Mouse (Mus musculus) CH12.LX (cell line): ENCODE data around the gene Olfr625-ps1. TPM values are rescaled to one million over a fixed set of nuclear protein-coding genes. Genes with fewer than 3 reads are reported as not detected.

Source experiments
- DNase-seq: peaks from one replicate; pipeline ENCODE4 v3.0.0-alpha.2; 2013; ENCODE audit errors: extremely low read depth
- H3K27ac ChIP-seq: 2 replicates; pipeline ENCODE4 v1.5.1; 2012; ENCODE audit warnings: low read depth, mild to moderate bottlenecking, control low read depth, moderate library complexity; ENCODE audit not compliant: insufficient read depth
- H3K27me3 ChIP-seq: replicated peaks from 2 replicates; pipeline ENCODE3; 2012; ENCODE audit warnings: inconsistent platforms
- H3K36me3 ChIP-seq, 2 experiments: replicated peaks in 1 of 2; 2 replicates each; pipeline versions ENCODE3 to v1.6.1; 2012; ENCODE audit warnings: inconsistent platforms in 1 of 2, low read length in 1 of 2, mild to moderate bottlenecking in 1 of 2, mixed read lengths in 1 of 2, moderate library complexity in 1 of 2; ENCODE audit not compliant: control insufficient read depth in 1 of 2, insufficient read depth in 1 of 2
- H3K4me1 ChIP-seq, 2 experiments: 2 replicates each; pipeline ENCODE4 v1.6.1; 2012; ENCODE audit warnings: inconsistent platforms in 1 of 2, moderate library complexity in 1 of 2; ENCODE audit not compliant: insufficient read depth in 2 of 2, control insufficient read depth in 1 of 2
- H3K4me2 ChIP-seq: 2 replicates; pipeline ENCODE4 v1.6.1; 2012; ENCODE audit warnings: low read depth, mild to moderate bottlenecking, control low read depth; ENCODE audit not compliant: poor library complexity, insufficient read depth, severe bottlenecking
- H3K4me3 ChIP-seq, 3 experiments: fragments of 150-350 bp in 1 of 3; sonication (generic) in 1 of 3; replicated peaks in 1 of 3; 2 replicates each; pipeline versions ENCODE3 to v1.5.1; 2011 to 2012; ENCODE audit warnings: low read depth in 2 of 3, low read length in 2 of 3, mild to moderate bottlenecking in 2 of 3, moderate library complexity in 2 of 3, control low read depth in 1 of 3, improper control_type of control experiment in 1 of 3, inconsistent platforms in 1 of 3, mixed read lengths in 1 of 3; ENCODE audit not compliant: poor library complexity in 1 of 3
- H3K79me2 ChIP-seq: replicated peaks from 2 replicates; pipeline ENCODE4 v1.6.1; 2012; ENCODE audit warnings: mild to moderate bottlenecking, moderate library complexity; ENCODE audit not compliant: control insufficient read depth, poor library complexity, insufficient read depth, severe bottlenecking; ENCODE audit errors: extremely low read depth
- H3K9ac ChIP-seq: 2 replicates; pipeline ENCODE4 v1.6.1; 2012; ENCODE audit warnings: low read depth, mild to moderate bottlenecking, control low read depth, moderate library complexity; ENCODE audit not compliant: insufficient read depth
- H3K9me3 ChIP-seq: replicated peaks from 2 replicates; pipeline ENCODE3; 2012; ENCODE audit warnings: low read length, inconsistent platforms, mixed read lengths
- BHLHE40 ChIP-seq: IDR thresholded peaks from 2 replicates; pipeline ENCODE4 v1.6.1; 2011; ENCODE audit warnings: mild to moderate bottlenecking, low read depth, low read length, improper control_type of control experiment
- CHD1 ChIP-seq: IDR thresholded peaks from 2 replicates; pipeline ENCODE4 v1.6.1; 2012; ENCODE audit warnings: low read depth, low read length, improper control_type of control experiment, inconsistent platforms
- ELF1 ChIP-seq: IDR thresholded peaks from 2 replicates; pipeline ENCODE4 v1.6.1; 2014; ENCODE audit warnings: low read depth, mild to moderate bottlenecking, inconsistent platforms, low read length, improper control_type of control experiment
- ETS1 ChIP-seq: conservative IDR thresholded peaks from 2 replicates; pipeline ENCODE4 v1.6.1; 2012; ENCODE audit warnings: low read depth, mild to moderate bottlenecking, inconsistent platforms, low read length, improper control_type of control experiment, moderate library complexity
- HCFC1 ChIP-seq: IDR thresholded peaks from 2 replicates; pipeline ENCODE4 v1.6.1; 2012; ENCODE audit warnings: low read depth, mild to moderate bottlenecking, inconsistent platforms, low read length, improper control_type of control experiment
- IRF4 ChIP-seq: IDR thresholded peaks from 2 replicates; pipeline ENCODE4 v1.6.1; 2014; ENCODE audit warnings: low read depth, mild to moderate bottlenecking, inconsistent platforms, low read length, improper control_type of control experiment
- JUN ChIP-seq: IDR thresholded peaks from 2 replicates; pipeline ENCODE4 v1.6.1; 2011; ENCODE audit warnings: low read depth, mild to moderate bottlenecking, low read length, improper control_type of control experiment, moderate library complexity; ENCODE audit not compliant: insufficient read depth
- JUND ChIP-seq: conservative IDR thresholded peaks from 2 replicates; pipeline ENCODE4 v1.6.1; 2011; ENCODE audit warnings: low read depth, low read length, improper control_type of control experiment
- KAT2A ChIP-seq: IDR thresholded peaks from 2 replicates; pipeline ENCODE4 v1.6.1; 2012; ENCODE audit warnings: low read length, improper control_type of control experiment, inconsistent platforms; ENCODE audit not compliant: insufficient replicate concordance
- MAFK ChIP-seq: IDR thresholded peaks from 2 replicates; pipeline ENCODE4 v1.6.1; 2011; ENCODE audit warnings: low read length, improper control_type of control experiment; ENCODE audit not compliant: insufficient replicate concordance
- MAX ChIP-seq: IDR thresholded peaks from 2 replicates; pipeline ENCODE4 v1.6.1; 2011; ENCODE audit warnings: low read length, improper control_type of control experiment
- MAZ ChIP-seq: IDR thresholded peaks from 2 replicates; pipeline ENCODE4 v1.6.1; 2012; ENCODE audit warnings: low read depth, mild to moderate bottlenecking, inconsistent platforms, low read length, improper control_type of control experiment, moderate library complexity
- MEF2A ChIP-seq: IDR thresholded peaks from 2 replicates; pipeline ENCODE4 v1.6.1; 2014; ENCODE audit warnings: low read depth, mild to moderate bottlenecking, inconsistent platforms, low read length, improper control_type of control experiment, borderline replicate concordance
- MXI1 ChIP-seq: IDR thresholded peaks from 2 replicates; pipeline ENCODE4 v1.6.1; 2011; ENCODE audit warnings: mild to moderate bottlenecking, low read depth, low read length, improper control_type of control experiment
- MYC ChIP-seq: IDR thresholded peaks from 2 replicates; pipeline ENCODE4 v1.6.1; 2011; ENCODE audit warnings: low read depth, mild to moderate bottlenecking, improper control_type of control experiment, low read length
- NELFE ChIP-seq: IDR thresholded peaks from 2 replicates; pipeline ENCODE4 v1.6.1; 2011; ENCODE audit warnings: low read depth, low read length, improper control_type of control experiment
- NRF1 ChIP-seq: IDR thresholded peaks from 2 replicates; pipeline ENCODE4 v1.6.1; 2014; ENCODE audit warnings: low read depth, mild to moderate bottlenecking, inconsistent platforms, low read length, improper control_type of control experiment, moderate library complexity
- POLR2A ChIP-seq: IDR thresholded peaks from 2 replicates; pipeline ENCODE4 v1.6.1; 2011; ENCODE audit warnings: low read depth, mild to moderate bottlenecking, improper control_type of control experiment, low read length
- SIN3A ChIP-seq: IDR thresholded peaks from 2 replicates; pipeline ENCODE4 v1.6.1; 2012; ENCODE audit warnings: low read length, improper control_type of control experiment, inconsistent platforms
- SMC3 ChIP-seq: IDR thresholded peaks from 2 replicates; pipeline ENCODE4 v1.6.1; 2011; ENCODE audit warnings: low read depth, low read length, improper control_type of control experiment
- TCF12 ChIP-seq: IDR thresholded peaks from 2 replicates; pipeline ENCODE4 v1.6.1; 2014; ENCODE audit warnings: low read depth, mild to moderate bottlenecking, inconsistent platforms, low read length, improper control_type of control experiment
- USF1 ChIP-seq: IDR thresholded peaks from 2 replicates; pipeline ENCODE4 v1.6.1; 2014; ENCODE audit warnings: low read depth, mild to moderate bottlenecking, inconsistent platforms, low read length, improper control_type of control experiment
- USF2 ChIP-seq: conservative IDR thresholded peaks from 2 replicates; pipeline ENCODE4 v1.6.1; 2011; ENCODE audit warnings: low read depth, low read length, improper control_type of control experiment
- ZNF384 ChIP-seq: IDR thresholded peaks from 2 replicates; pipeline ENCODE4 v1.6.1; 2012; ENCODE audit warnings: low read depth, low read length, improper control_type of control experiment, inconsistent platforms
- dilution Hi-C: fragments of 300-500 bp; cut with MboI; formaldehyde crosslinking; loops from 2 replicates; pipeline ENCODE4 v1.14.3; 2020; ENCODE audit warnings: low sequenced_read_pairs; ENCODE audit not compliant: extremely low pct_unique_long_range_greater_than_20kb, extremely low pct_ligation_motif_present
- in situ Hi-C: fragments of 300-500 bp; cut with MboI; formaldehyde crosslinking; loops from 3 replicates; pipeline ENCODE4 v1.14.3; 2019; ENCODE audit warnings: low sequenced_read_pairs, low pct_ligation_motif_present, low pct_unique_long_range_greater_than_20kb, mixed read lengths
- polyA plus RNA-seq: library from polyadenylated mRNA; unstranded; fragments of >175 nt; gene quantifications from 2 replicates; pipeline ENCODE4 v1.2.1, GENCODE M21; 2012; ENCODE audit warnings: low read depth; ENCODE audit not compliant: insufficient read length
- total RNA-seq, 2 experiments: library from RNA; depleted of rRNA; stranded (reverse); fragments of 300-350 nt in 1 of 2; fragments of >200 nt in 1 of 2; gene quantifications; 2 replicates each; pipeline ENCODE4 v1.2.3; 2012 to 2014

The Olfr625-ps1 gene
- total and polyA plus RNA-seq, 3 experiments = not detected

- dilution Hi-C loops = no loop called here
These were observed 18.9 kb upstream of the Olfr625-ps1 start, which contains the start of gene Olfr623 for GRCm38 (mm10) chr7:103663598-103663997. Gene Olfr623 (minus strand): TSS chr7:103663698.

GRCm38 (mm10) chr7:103671091-103671490 lies 11.4 kb upstream of the Olfr625-ps1 start, which contains the start of gene Olfr624:
Gene Olfr624 (minus strand): TSS chr7:103671191.
- TF ChIP-seq ELF1 (no peak), NELFE (no peak), MAZ (no peak), IRF4 (no peak), JUN (no peak), MAX (no peak), TCF12 (no peak), ETS1 (no peak), MXI1 (no peak), POLR2A (no peak), SMC3 (no peak), USF1 (no peak), KAT2A (no peak)
- Histone ChIP-seq H3K9ac (no peak within 1 kb of the TSS), H3K4me3 (no peak within 1 kb of the TSS), H3K4me1 (no peaks in the 10 kb centered on the region), H3K4me2 (no peak within 1 kb of the TSS), H3K9me3 (no peaks in the 10 kb centered on the region), H3K27me3 (no peaks in the 10 kb centered on the region), H3K36me3 (no peaks in the 10 kb centered on the region), H3K79me2 (no peaks in the 10 kb centered on the region), H3K27ac (no peak within 1 kb of the TSS)
- in situ Hi-C loops = no loop called here
- DNase-seq = no peak
- dilution Hi-C loops = no loop called here

More at GRCm38 (mm10) chr7:103663598-103663997, 18.9 kb upstream of the Olfr625-ps1 start, which contains the start of gene Olfr623:
- H3K36me3 ChIP-seq = no peaks in the 10 kb centered on the region
- DNase-seq = no peak
- H3K27me3 ChIP-seq = no peaks in the 10 kb centered on the region
- TF ChIP-seq ZNF384 = no peak
- TF ChIP-seq USF2 = no peak
- no peak for TF ChIP-seq POLR2A
- no peak for TF ChIP-seq KAT2A
- no peak for TF ChIP-seq MAFK
- TF ChIP-seq MXI1 = no peak
- TF ChIP-seq IRF4 = no peak
- TF ChIP-seq JUND = no peak
- no peak for TF ChIP-seq NRF1
- no peak for TF ChIP-seq JUN
- TF ChIP-seq MEF2A = no peak
- TF ChIP-seq HCFC1 = no peak
- TF ChIP-seq SIN3A = no peak
- no peak for TF ChIP-seq BHLHE40
- no peak for TF ChIP-seq CHD1
- TF ChIP-seq MYC = no peak
- H3K9me3 ChIP-seq = no peaks in the 10 kb centered on the region
- in situ Hi-C loops = no loop called here
- H3K4me2 ChIP-seq = no peak within 1 kb of the TSS
- no peak within 1 kb of the TSS for H3K4me3 ChIP-seq
- H3K4me1 ChIP-seq = no peaks in the 10 kb centered on the region
- H3K9ac ChIP-seq = no peak within 1 kb of the TSS
- no peak within 1 kb of the TSS for H3K27ac ChIP-seq
- H3K79me2 ChIP-seq = no peaks in the 10 kb centered on the region
